Mouse (Mus musculus): ENCODE measurements around the gene Carnmt1. TPM values are rescaled to one million over a fixed set of nuclear protein-coding genes. Genes with fewer than 3 reads are reported as not detected.

The Carnmt1 gene
- total RNA-seq, 2 experiments from 2014 or later: 22.6 to 24.1 TPM

DNA sequence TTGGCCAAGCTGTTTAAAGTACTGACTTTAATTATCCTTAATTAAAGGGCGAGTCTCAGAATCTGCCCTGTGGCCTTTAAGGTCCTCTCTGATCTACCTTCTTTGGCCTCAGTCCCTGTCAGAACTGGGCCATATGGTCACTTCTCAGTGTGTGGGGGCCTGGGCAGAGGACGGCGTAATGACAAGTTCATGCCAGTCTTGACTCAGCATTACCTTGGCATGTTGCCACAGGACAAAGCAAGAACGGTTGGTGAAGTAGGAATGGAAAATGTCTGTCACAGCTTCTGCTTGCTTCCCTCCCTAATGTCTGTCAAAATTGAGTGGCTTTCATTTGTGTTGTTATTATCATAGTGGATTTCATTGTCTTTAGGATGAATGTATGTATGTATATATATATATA lies 18.0 kb upstream of the Carnmt1 start:
- ATAC-seq (replicated peaks; ENCODE audit: poor library complexity, severe bottlenecking): 0 out of 2 replicates have a peak, but pooled peaks have one; percentile 22

DNA sequence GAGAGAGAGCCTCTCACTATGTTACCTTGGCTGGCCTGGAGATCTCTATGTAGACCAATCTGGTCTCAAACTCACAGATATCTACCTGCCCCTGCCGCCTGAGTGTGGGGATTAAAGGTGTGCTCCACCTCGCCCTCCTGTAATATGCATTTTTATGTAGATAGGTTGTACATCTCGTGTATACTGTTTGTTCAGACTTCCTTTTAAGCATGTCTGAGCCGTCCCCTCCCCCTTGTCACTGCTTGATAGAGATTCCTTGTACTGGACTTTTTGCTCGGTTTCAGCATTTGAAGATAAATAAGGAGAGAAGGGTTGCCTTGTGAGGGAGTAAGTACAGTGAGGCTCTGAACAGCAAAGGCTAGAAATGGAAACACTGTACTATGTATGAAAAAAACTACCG lies 17.5 kb upstream of the Carnmt1 start:
- ATAC-seq (replicated peaks; ENCODE audit: poor library complexity, severe bottlenecking): no peak

DNA sequence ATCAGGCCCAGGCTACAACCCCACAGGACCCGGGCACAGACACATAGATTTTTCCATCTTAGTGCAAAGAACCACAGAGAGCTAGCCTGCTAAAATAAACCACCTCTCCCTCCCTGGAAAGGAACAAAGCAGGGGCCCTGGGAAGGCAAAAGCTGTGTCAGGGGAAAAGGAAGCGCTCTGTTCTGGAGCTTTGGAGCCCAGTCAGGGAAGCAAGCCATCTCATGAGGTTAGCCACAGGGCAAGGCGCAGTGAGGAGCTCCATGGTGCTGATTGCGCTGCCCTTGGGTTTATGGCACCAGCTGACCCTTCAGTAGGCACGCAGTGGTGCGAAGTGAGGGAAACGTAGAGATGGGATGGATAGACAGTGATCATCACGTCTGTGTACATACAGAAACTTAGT lies 16.2 kb upstream of the Carnmt1 start:
- ATAC-seq (replicated peaks; ENCODE audit: poor library complexity, severe bottlenecking): no peak

DNA sequence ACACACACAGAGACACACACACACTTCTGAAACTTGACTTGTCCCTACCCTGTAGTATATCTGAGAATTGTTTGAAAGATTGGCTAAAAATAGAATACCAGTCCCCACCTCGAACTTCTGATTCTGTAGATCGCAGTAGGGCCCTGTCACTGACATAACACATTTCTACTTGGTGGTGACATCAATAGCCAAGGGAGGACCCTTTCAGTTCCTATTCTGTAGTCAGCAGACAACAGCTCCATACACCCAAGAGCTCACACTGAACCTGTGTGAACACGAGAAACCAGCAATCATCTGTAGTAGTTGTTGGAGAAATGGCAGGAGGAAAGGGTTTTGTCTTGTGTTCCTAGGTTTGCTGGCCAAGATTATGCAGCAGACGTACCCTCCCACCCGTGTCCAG lies 15.6 kb upstream of the Carnmt1 start:
- no peak for ATAC-seq (replicated peaks; ENCODE audit: poor library complexity, severe bottlenecking)

DNA sequence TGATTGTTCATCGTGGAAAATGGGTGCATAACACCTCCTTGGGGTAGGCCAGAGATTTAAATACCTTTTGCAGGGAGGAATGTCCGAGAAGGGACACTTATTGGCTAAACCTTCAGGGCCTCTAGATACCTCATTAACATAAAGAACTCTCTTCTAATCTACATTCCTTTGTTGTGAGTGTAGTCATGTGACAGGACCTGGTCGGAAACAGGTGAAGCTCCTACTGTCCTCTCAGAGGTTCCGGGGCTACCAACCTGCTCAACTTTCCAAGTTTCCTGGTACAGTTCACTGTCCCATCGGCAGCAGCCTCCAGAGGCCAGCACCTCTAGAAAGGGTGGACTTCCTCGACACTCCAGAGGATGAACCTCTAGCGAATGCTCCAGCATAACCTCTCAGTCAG lies 14.6 kb upstream of the Carnmt1 start:
- ATAC-seq (replicated peaks; ENCODE audit: poor library complexity, severe bottlenecking): no peak

DNA sequence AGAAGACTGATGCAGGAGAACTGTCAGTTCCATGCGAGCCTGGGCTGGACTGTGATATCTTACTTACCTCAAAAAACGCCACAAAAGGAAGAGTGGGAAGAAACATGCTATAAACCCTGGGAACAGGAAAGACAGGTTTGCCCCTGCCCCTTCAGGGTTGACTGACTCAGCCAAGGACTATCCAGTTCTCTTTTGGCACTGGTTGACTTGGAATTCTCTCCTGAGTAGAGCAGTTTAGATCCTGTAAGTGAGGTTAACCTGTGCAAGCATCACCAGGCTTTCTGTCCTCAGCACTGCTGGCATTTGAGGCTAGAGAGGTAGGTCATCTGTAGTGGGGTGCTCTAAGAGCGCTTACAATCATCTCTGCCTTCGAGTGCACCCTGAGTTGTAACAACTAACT lies 12.1 kb upstream of the Carnmt1 start:
- ATAC-seq (replicated peaks; ENCODE audit: poor library complexity, severe bottlenecking): no peak

DNA sequence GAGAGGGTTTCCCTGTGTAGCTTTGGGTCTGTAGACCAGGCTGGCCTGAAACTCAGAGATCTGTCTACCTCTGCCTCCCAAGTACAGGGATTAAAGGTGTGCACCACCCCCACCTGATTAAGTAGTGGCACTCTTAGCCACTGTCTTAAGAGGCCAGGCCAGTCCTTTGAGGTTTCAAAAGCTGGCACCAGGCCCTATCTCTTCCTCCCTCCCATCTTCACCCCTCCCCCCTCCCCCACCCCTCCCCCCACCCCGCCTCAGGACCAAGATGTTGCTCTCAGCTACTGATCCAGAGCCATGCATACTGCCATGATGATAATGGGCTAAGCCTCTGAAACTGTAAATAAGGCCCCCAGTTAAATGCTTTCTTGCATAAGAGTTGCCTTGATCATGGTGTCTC lies 11.2 kb upstream of the Carnmt1 start:
- ATAC-seq (replicated peaks; ENCODE audit: poor library complexity, severe bottlenecking): no peak

DNA sequence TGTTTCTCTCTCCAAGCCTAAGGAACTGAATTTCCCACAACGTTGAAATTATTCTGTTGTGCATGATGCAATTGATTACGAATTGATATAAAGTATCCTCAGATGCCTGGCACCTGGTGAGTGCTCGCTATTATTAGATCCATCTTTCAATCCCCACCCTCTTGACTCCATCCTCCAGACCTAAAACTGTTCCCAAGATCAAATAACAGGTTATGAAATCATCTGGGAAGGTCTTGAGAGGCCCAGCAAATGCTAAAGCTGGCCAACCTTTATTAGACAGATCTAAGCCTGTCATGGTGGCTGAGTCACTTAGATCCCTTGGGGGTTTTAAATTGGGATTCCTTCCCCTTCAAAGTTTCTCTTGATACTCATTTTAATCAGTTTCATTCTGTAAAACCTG lies 10.1 kb upstream of the Carnmt1 start:
- ATAC-seq (replicated peaks; ENCODE audit: poor library complexity, severe bottlenecking): no peak

DNA sequence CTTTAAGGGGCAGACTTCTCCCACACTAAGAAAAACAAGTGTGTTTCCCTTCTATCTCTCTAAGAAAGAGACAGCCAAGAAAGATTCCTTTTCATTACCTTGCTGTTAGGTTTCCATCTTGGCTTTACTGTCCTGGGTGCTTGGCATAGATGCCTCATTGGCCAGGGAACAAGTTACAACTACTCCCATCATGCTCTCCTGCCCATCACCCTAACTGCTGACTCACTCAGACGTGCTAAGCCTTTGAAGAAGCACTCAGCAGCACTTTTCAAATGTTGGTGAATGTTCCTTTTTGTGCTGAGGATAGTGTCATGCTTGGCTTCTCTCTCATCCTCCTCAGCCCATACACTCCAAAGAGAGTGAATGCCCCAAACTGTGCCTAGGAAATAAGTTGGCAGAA lies 8.9 kb upstream of the Carnmt1 start:
- no peak for ATAC-seq (replicated peaks; ENCODE audit: poor library complexity, severe bottlenecking)

DNA sequence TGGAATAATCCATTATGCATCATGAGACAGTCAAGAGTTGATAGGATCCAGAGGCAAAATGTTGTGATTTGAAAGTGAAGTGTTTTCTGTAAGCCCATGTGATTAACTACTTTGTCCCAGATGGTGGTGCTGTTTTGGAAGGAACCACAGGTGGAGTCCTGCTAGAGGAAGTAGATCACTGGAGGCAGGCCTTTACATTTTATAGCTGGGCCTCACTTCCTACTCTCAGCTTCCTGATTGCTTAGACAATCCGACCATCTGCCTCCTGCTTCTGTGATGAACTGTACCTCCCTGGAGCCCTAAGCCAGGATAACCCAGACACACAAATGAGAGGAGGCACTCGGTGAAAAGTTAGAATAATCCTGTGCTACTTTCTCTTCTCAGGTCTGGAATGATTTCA lies 6.7 kb upstream of the Carnmt1 start:
- peak; percentile 96 for ATAC-seq (replicated peaks; ENCODE audit: poor library complexity, severe bottlenecking)

DNA sequence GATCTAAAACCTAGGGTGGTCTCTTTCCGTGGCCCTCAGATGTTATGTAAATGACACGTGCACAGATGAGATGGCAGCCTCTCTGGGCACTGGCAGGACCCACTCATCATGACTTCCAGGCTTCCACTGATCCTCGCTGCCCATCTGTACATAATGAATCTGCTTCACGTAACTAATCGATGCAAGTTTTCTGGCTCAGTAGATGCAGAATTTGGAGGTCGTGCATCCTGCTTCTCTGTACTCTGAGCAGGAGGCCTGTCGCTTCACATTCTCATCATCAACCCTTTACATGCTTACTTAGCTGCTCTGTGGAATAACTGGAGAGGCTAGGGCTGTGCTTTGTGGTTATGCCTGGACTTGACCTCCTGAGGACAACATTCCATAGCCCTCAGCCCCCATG lies 3.6 kb upstream of the Carnmt1 start:
- ATAC-seq (replicated peaks; ENCODE audit: poor library complexity, severe bottlenecking): no peak

DNA sequence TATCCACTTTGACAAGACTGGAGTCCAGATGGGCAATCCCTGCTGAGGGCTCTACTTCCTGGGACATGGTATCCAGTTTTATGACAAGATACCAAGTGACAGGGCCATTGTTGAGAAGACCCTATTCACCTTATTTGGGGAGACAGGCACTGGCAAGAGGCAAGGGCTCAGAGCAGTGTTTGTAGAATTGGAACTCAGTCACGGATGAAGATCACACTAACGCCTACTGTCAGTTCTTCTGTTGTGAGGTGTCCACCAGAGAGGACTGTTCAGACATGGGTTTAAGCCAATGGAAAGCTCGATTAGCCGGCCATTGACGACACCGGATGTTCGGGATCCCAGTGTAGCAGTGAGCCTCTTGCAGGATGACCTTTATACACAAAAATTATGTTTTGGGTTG lies 1.0 kb upstream of the Carnmt1 start:
- ATAC-seq (replicated peaks; ENCODE audit: poor library complexity, severe bottlenecking): no peak

DNA sequence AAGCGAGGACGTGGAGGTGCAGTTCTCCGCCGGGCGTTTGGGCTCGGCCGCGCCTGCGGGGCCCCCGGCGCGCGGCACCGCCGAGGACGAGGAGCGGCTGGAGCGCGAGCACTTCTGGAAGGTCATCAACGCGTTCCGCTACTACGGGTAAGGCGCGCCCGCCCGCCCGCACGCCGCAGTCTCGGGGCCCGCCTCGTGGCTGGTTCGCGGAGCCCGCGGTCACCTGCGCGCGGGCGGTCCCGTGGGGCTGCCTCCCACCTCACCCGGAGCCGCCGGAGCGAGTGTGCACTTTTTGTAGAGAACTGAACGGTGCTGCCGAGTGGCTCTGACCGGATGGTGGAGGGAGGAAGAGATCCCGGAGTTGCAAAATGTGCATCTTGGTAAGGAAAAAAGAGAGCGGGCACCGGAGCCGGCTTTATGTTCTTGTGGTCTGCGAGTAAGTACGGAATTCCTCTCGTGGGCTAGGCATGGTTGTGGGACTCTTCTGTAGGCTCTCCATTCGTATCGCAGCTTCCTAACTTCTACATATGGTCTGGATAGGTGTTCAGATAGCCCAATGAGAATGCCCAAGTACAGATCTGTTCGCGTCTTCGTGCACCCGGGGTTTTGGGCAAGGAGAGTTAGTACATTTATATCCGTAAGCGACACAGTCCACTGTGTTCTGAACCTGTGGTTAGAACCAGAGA lies 635 bp downstream of the Carnmt1 start:
- ATAC-seq (replicated peaks; ENCODE audit: poor library complexity, severe bottlenecking): peak; percentile 33

DNA sequence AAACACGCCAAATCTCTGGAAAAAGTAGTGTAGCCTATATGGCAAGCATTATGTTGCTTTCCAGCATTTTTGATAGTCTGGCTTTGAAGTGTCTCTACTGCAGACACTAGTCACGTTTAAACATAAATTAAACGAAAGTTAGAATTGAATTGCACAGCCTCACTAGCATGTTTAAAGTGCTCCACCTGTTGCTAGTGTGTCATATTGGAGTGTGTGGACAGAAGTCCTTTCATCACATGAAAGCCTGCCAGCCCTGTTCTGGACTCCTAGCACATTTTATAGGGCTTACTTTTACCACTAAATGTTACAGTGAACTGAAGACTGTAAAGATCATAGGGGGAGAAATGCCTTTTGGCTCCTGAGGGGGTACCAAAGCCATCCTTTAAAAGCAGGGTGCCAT lies 1.9 kb downstream of the Carnmt1 start:
- ATAC-seq (replicated peaks; ENCODE audit: poor library complexity, severe bottlenecking): no peak

DNA sequence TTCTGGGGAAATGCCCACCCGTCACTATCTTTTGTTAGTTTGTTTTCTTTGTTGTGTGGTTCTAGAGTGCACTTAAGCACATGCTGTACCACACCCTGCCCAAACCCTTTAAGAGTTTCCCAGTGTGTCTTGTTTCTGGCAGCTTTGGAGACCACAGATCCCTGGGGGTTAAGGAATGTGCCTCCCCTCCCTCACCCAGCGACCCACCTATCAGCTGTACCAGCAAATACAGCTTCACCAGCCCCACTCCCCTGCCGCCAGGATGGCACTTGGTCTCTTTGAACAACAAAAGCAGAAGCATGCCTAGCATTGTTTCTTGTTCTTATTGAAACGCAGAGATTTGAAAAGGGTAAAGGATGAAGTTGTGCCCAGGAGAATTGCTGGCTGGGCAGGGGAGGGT lies 2.6 kb downstream of the Carnmt1 start:
- ATAC-seq (replicated peaks; ENCODE audit: poor library complexity, severe bottlenecking): no peak

DNA sequence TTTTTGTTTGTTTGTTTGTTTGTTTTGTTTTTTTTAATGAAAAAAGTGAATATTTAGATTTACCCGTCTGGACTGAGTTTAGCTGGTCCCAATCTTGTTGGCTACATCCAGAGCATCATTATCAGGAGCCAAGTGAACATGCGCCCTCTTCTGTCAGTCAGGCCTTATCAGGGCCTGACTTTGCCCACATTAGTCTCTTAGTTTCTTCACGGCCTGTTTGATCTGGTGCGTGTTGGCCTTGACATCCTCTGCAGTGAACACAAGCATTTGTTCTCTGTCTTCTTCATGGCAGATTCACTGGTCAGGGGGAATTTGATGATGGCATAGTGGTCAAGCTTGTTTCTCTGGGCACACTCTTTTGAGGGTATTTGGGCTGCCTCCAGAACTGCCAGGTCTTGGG lies 11.6 kb downstream of the Carnmt1 start:
- ATAC-seq (replicated peaks; ENCODE audit: poor library complexity, severe bottlenecking): no peak

DNA sequence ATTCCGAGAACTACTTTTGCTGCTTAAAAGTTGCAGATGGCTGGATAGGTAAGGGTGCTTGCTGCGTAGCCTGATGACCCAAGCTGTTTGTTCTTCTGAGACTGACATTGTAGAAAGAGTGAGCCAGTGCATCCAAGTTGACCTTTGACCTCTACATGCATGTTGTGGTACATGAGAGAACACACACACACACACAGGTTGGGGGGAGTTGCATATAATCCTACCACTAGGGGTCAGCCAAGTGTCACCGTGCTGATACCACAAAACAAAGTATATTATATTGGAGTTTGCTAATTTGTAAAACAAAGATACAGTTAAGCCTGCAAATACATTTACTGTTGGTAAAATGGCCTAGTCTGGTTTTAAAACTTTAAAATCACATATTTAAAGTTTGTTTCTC lies 17.0 kb downstream of the Carnmt1 start:
- peak; percentile 99 for ATAC-seq (replicated peaks; ENCODE audit: poor library complexity, severe bottlenecking)

DNA sequence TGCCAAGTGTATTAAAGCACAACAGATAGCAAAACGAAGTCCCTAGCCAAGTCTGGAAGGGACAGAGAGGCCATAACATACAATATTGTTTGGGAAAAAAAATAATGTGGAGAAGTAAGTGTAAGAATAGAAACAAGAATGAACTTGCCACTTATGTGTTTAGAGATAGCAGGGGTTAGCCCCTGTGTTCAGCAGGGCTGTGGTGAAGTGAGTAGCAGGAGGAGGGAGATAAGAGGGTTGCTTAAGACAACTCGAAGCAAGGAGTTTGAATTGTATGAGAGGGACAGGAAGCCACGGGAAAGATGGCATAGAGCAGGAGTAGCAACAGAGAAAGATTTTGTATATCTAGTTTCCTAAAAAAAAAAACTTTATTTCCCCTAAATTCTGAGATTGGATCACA lies 21.6 kb downstream of the Carnmt1 start:
- 0 out of 2 replicates have a peak, but pooled peaks have one; percentile 36 for ATAC-seq (replicated peaks; ENCODE audit: poor library complexity, severe bottlenecking)

DNA sequence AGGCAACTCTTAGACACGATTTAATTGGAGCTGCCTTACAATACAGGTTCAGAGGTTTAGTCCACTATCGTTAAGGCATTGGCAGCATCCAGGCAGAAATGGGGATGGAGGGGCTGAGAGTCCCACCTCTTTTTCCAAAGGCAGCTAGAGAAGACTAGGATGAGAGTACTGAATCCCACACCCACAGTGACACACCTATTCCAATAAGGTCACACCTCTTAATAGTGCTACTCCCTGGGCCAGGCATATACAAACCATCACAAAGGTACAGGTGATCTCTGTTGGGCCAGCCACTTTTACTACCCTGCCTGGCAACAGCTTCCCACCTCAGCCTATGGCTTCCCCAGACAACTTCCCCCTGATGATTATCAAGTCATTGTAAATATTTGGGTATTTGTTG lies 22.2 kb downstream of the Carnmt1 start:
- no peak for ATAC-seq (replicated peaks; ENCODE audit: poor library complexity, severe bottlenecking)

DNA sequence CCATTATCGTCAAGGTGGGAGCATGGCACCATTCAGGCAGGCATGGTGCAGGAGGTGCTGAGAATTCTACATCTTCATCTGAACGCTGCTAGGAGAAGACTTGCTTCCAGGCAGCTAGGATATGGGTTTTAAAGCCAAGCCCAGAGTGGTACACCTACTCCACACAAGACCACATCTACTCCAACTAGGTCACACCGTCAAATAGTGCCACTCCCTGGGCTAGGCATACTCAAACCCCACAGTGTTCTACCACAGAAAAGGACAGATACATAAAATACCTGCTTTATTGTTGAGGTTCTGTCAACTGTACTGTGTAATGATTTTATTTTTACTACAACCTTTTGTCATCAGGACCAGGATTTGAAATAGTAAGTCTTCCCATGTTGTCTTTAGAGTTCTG lies 24.6 kb downstream of the Carnmt1 start:
- ATAC-seq (replicated peaks; ENCODE audit: poor library complexity, severe bottlenecking): no peak

DNA sequence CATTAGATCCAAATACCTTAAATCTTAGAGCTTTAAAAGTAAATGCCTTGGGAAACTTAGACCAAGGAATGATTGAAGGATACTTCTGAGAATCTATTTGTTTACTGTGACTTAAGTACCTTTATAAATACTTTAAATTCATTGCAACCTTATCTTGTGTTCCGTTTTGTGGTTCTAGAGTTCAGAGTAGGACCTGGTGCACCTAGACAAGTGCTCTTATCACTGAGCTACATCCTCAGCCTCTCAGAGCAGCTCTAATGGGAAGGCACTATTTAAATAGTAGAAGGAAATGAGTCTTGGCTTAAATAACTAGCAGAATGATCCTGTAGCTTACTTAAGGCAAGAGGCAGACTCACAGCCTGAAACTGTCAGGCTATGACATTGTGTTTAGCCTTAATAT lies 25.0 kb downstream of the Carnmt1 start:
- ATAC-seq (replicated peaks; ENCODE audit: poor library complexity, severe bottlenecking): no peak

DNA sequence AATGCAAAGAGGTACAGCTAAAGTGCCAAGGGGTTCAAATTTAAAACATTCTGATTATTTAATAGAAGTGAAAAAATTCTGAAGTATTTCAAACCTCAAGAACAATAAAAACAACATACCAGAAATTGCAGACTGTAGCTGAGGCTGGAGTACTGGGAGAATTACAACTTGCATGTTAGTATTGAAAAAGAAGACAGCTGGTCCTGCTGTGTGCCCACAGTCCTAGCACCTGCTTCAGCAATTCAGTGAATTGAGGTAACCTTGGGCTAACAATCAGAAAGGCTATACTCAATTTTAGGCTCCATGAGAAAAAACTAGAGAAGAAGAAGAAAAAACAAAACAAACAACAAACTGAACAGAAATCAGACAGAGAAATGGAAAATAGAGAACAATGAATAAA lies 37.5 kb downstream of the Carnmt1 start:
- no peak for ATAC-seq (replicated peaks; ENCODE audit: poor library complexity, severe bottlenecking)

DNA sequence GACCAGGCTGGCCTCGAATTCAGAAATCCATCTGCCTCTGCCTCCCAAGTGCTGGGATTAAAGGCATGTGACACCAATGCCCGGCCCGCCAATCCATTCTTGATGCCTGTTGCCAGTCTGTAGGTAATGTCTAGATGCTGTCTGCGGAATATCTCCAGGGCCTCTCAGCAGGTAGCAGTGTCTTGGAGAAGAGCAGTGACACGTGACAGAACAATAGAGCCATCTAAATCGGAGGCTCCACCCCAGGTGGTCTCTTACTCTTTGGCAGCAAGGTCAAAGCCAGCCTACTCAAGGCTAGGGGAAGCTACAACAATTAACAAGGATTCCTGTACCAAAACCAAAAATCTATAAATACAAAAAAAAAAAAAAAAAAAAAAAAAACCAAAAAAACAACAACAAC lies 40.3 kb downstream of the Carnmt1 start:
- no peak for ATAC-seq (replicated peaks; ENCODE audit: poor library complexity, severe bottlenecking)
